Mouse (Mus musculus): ENCODE results near the gene Zfp59. TPM values are rescaled to one million over a fixed set of nuclear protein-coding genes. Genes with fewer than 3 reads are reported as not detected.
"Not testable (repeated sequence)": the region's sequence is repeated elsewhere in the genome, so short reads cannot be mapped to it uniquely, and the experiment has no call there.

Gene Zfp59
- total RNA-seq (2015; ENCODE audit: low replicate concordance): 0.63 and 1.9 TPM in 2 replicates
- total RNA-seq (2017; ENCODE audit: low replicate concordance): 2.0 and 2.4 TPM in 2 replicates

GRCm38 (mm10) chr7:27838323-27839249 lies at the start of gene Zfp59:
TSS of gene Zfp59 (plus strand) at chr7:27838607.
- peak; percentile 93 for ATAC-seq (replicated peaks; ENCODE audit: low FRiP score, poor library complexity, severe bottlenecking)

- no peak for ATAC-seq (replicated peaks; ENCODE audit: low FRiP score, poor library complexity, severe bottlenecking)
Observed at GRCm38 (mm10) chr7:27789306-27789705, 49.1 kb upstream of the Zfp59 start.

- ATAC-seq (replicated peaks; ENCODE audit: low FRiP score, poor library complexity, severe bottlenecking): not testable (repeated sequence)
Observed at GRCm38 (mm10) chr7:27793865-27794264, 44.5 kb upstream of the Zfp59 start.

GRCm38 (mm10) chr7:27794566-27794965 lies 43.8 kb upstream of the Zfp59 start:
- no peak for ATAC-seq (replicated peaks; ENCODE audit: low FRiP score, poor library complexity, severe bottlenecking)

GRCm38 (mm10) chr7:27797906-27798811 lies 40.2 kb upstream of the Zfp59 start:
- ATAC-seq (replicated peaks; ENCODE audit: low FRiP score, poor library complexity, severe bottlenecking): no peak

GRCm38 (mm10) chr7:27801137-27801536 lies 37.3 kb upstream of the Zfp59 start:
- no peak for ATAC-seq (replicated peaks; ENCODE audit: low FRiP score, poor library complexity, severe bottlenecking)

GRCm38 (mm10) chr7:27802986-27803385 lies 35.4 kb upstream of the Zfp59 start:
- ATAC-seq (replicated peaks; ENCODE audit: low FRiP score, poor library complexity, severe bottlenecking): no peak

GRCm38 (mm10) chr7:27804297-27805030 lies 33.9 kb upstream of the Zfp59 start:
- ATAC-seq (replicated peaks; ENCODE audit: low FRiP score, poor library complexity, severe bottlenecking): peak; percentile 86

- ATAC-seq (replicated peaks; ENCODE audit: low FRiP score, poor library complexity, severe bottlenecking): not testable (repeated sequence)
Observed at GRCm38 (mm10) chr7:27806896-27807295, 31.5 kb upstream of the Zfp59 start, which contains the start of gene Zfp626. TSS of gene Zfp626 (plus strand) at chr7:27807196.

- ATAC-seq (replicated peaks; ENCODE audit: low FRiP score, poor library complexity, severe bottlenecking): not testable (repeated sequence)
Observed at GRCm38 (mm10) chr7:27807305-27807704, 31.1 kb upstream of the Zfp59 start.

GRCm38 (mm10) chr7:27818526-27819110 lies 19.8 kb upstream of the Zfp59 start:
- no peak for ATAC-seq (replicated peaks; ENCODE audit: low FRiP score, poor library complexity, severe bottlenecking)

- no peak for ATAC-seq (replicated peaks; ENCODE audit: low FRiP score, poor library complexity, severe bottlenecking)
Observed at GRCm38 (mm10) chr7:27822611-27823010, 15.8 kb upstream of the Zfp59 start.

- no peak for ATAC-seq (replicated peaks; ENCODE audit: low FRiP score, poor library complexity, severe bottlenecking)
Observed at GRCm38 (mm10) chr7:27834131-27834530, 4.3 kb upstream of the Zfp59 start.

- no peak for ATAC-seq (replicated peaks; ENCODE audit: low FRiP score, poor library complexity, severe bottlenecking)
Observed at GRCm38 (mm10) chr7:27837896-27838295, 511 bp upstream of the Zfp59 start.

GRCm38 (mm10) chr7:27839596-27839995 lies 1.2 kb downstream of the Zfp59 start:
- ATAC-seq (replicated peaks; ENCODE audit: low FRiP score, poor library complexity, severe bottlenecking): no peak

GRCm38 (mm10) chr7:27840104-27840503 lies 1.7 kb downstream of the Zfp59 start:
- ATAC-seq (replicated peaks; ENCODE audit: low FRiP score, poor library complexity, severe bottlenecking): no peak

- ATAC-seq (replicated peaks; ENCODE audit: low FRiP score, poor library complexity, severe bottlenecking): no peak
Observed at GRCm38 (mm10) chr7:27857227-27857626, 18.8 kb downstream of the Zfp59 start, which contains the start of gene Zfp607a. TSS of gene Zfp607a (plus strand) at chr7:27857527.

GRCm38 (mm10) chr7:27859301-27860251 lies 21.2 kb downstream of the Zfp59 start:
- ATAC-seq (replicated peaks; ENCODE audit: low FRiP score, poor library complexity, severe bottlenecking): no peak

All from erythroblast, adult 5-6 weeks (primary cell).